Mouse (Mus musculus) limb, embryonic 10.5 days (tissue): ENCODE measurements around the gene Krt75. TPM values are rescaled to one million over a fixed set of nuclear protein-coding genes. Genes with fewer than 3 reads are reported as not detected.

ENCODE experiments used
- DNase-seq: peaks from one replicate; pipeline ENCODE4 v3.0.0-alpha.2; 2017; ENCODE audit warnings: low spot score
- H3K27ac ChIP-seq: fragments of 300-500 bp; sonication (generic); 2 replicates; pipeline ENCODE4 v1.5.1; 2016; ENCODE audit warnings: mild to moderate bottlenecking
- H3K27me3 ChIP-seq: fragments of 300-500 bp; sonication (generic); 2 replicates; pipeline ENCODE4 v1.6.1; 2016; ENCODE audit warnings: low read depth, mild to moderate bottlenecking; ENCODE audit not compliant: poor library complexity, severe bottlenecking
- H3K36me3 ChIP-seq: fragments of 300-500 bp; sonication (generic); 2 replicates; pipeline ENCODE4 v1.6.1; 2016; ENCODE audit warnings: mild to moderate bottlenecking, moderate library complexity
- H3K4me1 ChIP-seq: fragments of 300-500 bp; sonication (generic); 2 replicates; pipeline ENCODE4 v1.6.1; 2016
- H3K4me3 ChIP-seq: fragments of 300-500 bp; sonication (generic); 2 replicates; pipeline ENCODE4 v1.5.1; 2016; ENCODE audit warnings: mild to moderate bottlenecking, moderate library complexity
- H3K9me3 ChIP-seq: fragments of 300-500 bp; sonication (generic); replicated peaks from 2 replicates; pipeline ENCODE4 v1.6.1; 2016; ENCODE audit warnings: mild to moderate bottlenecking
- WGBS: fragments of 180-500 bp; shearing (Covaris S2); methylation state at CpG from one replicate; pipeline ENCODE4 v1.1.7; 2016; 5-methylcytosine and 5-hydroxymethylcytosine counted together
- polyA plus RNA-seq: library from polyadenylated mRNA; unstranded; fragments of >200 nt; fragmentation: Nextera tagmentation; extraction: Ambion mirVana; gene quantifications from 2 replicates; pipeline ENCODE4 v1.2.1, GENCODE M21; 2016

Krt75 gene
- polyA plus RNA-seq, result 0.04 and 0.10 TPM in 2 replicates

DNA sequence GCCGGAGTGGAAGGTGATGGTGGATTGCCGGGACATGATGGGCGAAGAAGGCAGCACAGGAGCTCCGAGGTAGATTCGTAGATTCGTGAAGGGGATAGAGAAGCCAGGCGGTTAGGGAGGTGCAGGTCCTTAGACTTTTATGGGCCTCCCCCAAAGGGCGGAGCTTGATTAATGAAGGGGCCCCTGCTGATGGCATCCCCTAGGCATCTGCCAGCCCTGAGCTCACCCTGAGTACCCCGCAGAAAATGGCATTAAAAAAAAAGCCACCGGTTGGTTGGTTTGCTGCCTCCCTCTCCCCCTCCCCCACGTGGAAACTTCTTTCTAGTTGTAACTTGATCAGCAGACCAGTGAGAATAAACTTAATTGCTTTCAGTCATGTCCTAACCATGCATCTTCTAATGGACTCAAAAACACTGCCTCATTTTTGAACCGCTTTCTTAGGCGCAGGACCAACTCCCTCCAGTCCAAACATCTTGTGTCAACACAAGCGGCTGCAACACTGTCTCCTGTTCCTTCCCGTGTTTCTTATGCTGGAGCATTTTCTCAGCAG is at the start of gene Krt75:
TSS of gene Krt75 (minus strand) at position 109 of the 550 bp plus-strand sequence.
- Histone ChIP-seq H3K27me3 (0 out of 2 replicates have a peak, but pooled peaks cover 3% of the 10 kb centered on the region), H3K4me1 (peaks cover 20% of the 10 kb centered on the region), H3K27ac (peak within 1 kb of the TSS; percentile 2; the same call in 1 of the 2 replicates), H3K4me3 (no peak within 1 kb of the TSS), H3K36me3 (no peaks in the 10 kb centered on the region), H3K9me3 (no peaks in the 10 kb centered on the region)
- DNase-seq, result no peak
- 72% methylated on average over 15 of the region's 15 CpGs for WGBS

DNA sequence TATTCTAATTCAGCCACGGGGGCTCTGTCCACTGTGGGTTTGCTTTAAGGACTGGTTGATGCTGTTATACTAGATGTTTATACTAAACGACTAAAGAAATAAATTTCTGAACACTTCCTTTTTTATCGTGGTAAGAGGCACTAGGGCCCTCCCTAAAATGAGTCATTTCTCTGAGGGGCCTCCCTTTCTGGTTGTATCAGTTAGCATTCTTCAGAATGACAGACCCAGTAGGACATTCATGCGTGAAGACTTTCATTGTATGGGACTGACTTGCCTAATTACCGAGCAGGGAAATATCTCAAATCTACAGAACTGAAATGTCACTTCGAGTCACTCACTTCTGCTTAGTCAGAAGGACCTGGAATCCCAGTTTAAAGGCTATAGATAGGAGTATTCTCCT is 25.4 kb upstream of the Krt75 start:
- 83% methylated on average over 6 of the region's 6 CpGs for WGBS
- H3K27me3 ChIP-seq, result no peaks in the 10 kb centered on the region
- no peak overlapping the region for H3K4me3 ChIP-seq
- no peak for DNase-seq
- H3K9me3 ChIP-seq, result no peaks in the 10 kb centered on the region
- H3K36me3 ChIP-seq, result no peaks in the 10 kb centered on the region
- no peak overlapping the region for H3K27ac ChIP-seq
- no peaks in the 10 kb centered on the region for H3K4me1 ChIP-seq

DNA sequence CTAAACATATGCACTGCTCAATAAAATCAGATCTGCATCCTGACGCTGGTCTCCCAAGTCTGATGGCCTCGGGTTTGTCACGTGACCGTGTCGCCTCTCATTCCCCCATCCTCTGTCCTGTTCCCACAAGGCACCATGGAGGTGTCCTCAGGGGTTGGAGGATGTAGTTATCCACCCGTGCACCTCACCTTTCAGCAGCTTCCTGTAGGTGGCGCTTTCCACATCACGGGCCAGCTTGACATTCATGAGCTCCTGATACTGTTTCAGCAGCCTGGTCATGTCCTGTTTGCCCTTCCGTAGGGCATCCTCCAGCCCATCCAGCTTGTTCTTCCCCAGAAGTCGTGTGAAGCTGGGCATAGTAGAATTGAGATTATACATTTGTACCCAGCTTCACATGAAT is 14.5 kb upstream of the Krt75 start:
- Histone ChIP-seq H3K4me3 (no peak overlapping the region), H3K27me3 (no peaks in the 10 kb centered on the region), H3K27ac (no peak overlapping the region), H3K9me3 (no peaks in the 10 kb centered on the region), H3K36me3 (no peaks in the 10 kb centered on the region), H3K4me1 (no peaks in the 10 kb centered on the region)
- WGBS, result 79% methylated on average over 10 of the region's 10 CpGs
- no peak for DNase-seq

DNA sequence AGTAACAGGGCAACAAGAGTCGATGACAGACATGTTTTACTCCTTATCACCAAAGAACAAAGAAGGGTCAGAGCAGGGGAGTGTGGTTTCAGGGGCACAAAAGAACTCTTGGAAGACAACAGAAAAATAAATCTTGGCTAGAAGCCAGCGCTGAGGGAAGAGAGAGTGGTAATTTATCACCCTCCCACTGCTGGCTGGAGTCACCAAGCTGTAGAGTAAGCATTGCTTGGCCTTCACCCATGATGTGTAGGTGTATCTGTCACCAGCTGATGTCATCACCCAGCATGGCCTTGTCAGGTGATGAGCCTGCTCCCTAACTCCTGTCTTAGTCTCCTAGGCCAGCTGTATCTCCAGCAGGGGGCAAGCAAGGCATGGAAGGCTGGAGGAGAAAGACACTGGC is 10.8 kb upstream of the Krt75 start:
- no peaks in the 10 kb centered on the region for H3K4me1 ChIP-seq
- H3K36me3 ChIP-seq, result no peaks in the 10 kb centered on the region
- H3K9me3 ChIP-seq, result no peaks in the 10 kb centered on the region
- no peaks in the 10 kb centered on the region for H3K27me3 ChIP-seq
- WGBS, result 54% methylated on average over 2 of the region's 2 CpGs
- no peak overlapping the region for H3K27ac ChIP-seq
- DNase-seq, result no peak
- H3K4me3 ChIP-seq, result no peak overlapping the region

DNA sequence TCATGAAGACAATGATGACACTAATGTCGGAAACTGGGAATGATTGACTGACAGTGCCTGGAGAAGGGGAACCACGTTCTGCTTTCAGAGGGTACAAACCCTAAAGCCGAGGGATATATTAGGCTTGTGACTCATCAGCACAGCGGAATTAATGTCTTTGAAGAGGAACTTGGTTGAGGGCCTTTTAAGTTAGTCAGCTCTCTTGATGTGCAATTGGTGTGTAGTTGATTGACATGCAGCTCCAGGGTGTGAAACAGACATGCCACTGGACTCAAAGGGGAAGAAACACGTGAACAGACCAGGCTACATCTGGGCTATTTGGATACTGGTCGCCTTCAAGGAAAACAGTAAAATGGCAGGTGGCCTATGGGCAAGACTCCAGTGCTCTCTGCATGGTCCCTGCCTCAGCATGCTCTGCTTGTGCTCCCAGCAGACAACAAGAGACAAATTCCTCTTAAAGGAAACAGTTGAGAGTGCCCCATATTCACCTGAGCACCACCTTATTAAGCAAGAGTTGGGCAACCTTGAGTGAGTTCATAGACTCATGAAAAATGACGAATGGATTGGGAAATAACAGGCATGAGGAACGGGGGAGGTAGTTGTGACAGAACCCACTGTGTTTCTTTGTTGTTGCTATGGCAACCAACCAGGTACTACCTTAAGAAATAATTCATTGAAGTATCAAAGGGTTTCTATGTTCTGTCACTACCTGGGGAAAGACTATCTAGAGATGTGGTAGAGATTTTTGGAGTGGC is 9.7 kb upstream of the Krt75 start:
- Histone ChIP-seq H3K36me3 (no peaks in the 10 kb centered on the region), H3K27me3 (no peaks in the 10 kb centered on the region), H3K4me1 (no peaks in the 10 kb centered on the region), H3K4me3 (no peak overlapping the region), H3K9me3 (no peaks in the 10 kb centered on the region), H3K27ac (no peak overlapping the region)
- WGBS, result 79% methylated on average over 8 of the region's 8 CpGs
- no peak for DNase-seq

DNA sequence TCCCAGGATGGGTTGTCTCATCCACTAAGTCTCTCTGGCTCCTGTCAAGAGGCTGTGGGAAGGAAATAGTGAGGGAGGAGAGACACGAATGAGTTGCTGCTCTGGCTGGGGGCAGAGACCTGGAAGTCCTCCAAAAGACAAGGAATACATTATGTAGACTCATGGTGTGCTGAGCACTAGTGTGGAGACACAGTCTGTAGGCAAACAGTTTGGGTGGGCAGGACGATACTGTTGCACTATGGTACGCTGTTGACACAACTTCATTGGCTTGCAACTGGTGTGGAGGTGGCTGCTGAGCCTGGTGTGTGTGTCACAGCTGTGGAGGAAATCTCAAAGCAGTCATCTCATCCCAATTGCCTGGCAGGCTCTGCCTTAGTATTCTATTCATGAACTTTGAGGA is 8.0 kb upstream of the Krt75 start:
- Histone ChIP-seq H3K9me3 (no peaks in the 10 kb centered on the region), H3K27ac (no peak overlapping the region), H3K36me3 (no peaks in the 10 kb centered on the region), H3K27me3 (no peaks in the 10 kb centered on the region), H3K4me3 (no peak overlapping the region), H3K4me1 (no peaks in the 10 kb centered on the region)
- WGBS, result 87% methylated on average over 3 of the region's 3 CpGs
- DNase-seq, result no peak

DNA sequence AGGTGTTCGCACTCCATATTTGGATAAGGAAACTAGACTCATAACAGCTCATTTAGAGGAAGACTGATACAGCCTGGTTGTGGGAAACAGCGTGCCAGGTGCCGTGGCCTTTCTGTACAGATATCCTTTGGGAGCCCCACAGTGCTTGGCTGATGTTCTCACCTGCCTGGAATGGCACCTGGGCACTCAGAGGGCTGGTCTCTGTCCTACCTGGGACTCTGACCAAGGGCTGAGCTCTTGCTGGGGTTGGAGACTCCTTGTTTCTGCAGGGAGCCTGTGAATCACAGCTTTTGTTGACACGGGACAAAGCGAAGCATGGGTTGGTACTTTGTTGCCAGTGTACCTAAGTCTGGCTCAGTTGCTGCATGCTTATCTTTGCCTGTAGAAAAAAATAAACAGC is 1.8 kb upstream of the Krt75 start:
- H3K27ac ChIP-seq, result no peak overlapping the region
- WGBS, result 88% methylated on average over 5 of the region's 5 CpGs
- no peak for DNase-seq

DNA sequence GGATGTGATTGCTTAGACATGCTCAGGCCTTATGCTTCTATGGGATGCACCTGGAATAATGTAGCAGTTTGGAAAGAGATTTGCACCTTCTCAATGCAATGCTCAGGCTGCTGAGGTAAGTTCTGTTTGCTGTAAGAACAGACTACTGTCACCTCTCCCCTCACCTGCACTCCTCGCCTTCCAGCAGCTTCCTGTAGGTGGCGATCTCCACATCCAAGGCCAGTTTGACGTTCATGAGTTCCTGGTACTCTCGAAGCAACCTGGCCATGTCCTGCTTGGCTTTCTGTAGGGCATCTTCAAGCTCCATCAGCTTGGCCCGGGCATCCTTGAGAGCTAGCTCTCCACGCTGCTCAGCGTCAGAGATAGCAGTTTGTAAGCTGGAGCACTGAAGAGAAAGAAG is 5.9 kb downstream of the Krt75 start:
- Histone ChIP-seq H3K9me3 (no peaks in the 10 kb centered on the region), H3K36me3 (no peaks in the 10 kb centered on the region), H3K4me1 (peaks cover 20% of the 10 kb centered on the region), H3K27ac (no peak overlapping the region), H3K4me3 (no peak overlapping the region), H3K27me3 (0 out of 2 replicates have a peak, but pooled peaks cover 3% of the 10 kb centered on the region)
- DNase-seq, result no peak
- 50% methylated on average over 7 of the region's 7 CpGs for WGBS

More for the DNA sequence above, 1.8 kb upstream of the Krt75 start:
- Histone ChIP-seq H3K27me3 (0 out of 2 replicates have a peak, but pooled peaks cover 3% of the 10 kb centered on the region), H3K4me3 (no peak overlapping the region), H3K9me3 (no peaks in the 10 kb centered on the region), H3K4me1 (peaks cover 17% of the 10 kb centered on the region), H3K36me3 (no peaks in the 10 kb centered on the region)

DNA sequence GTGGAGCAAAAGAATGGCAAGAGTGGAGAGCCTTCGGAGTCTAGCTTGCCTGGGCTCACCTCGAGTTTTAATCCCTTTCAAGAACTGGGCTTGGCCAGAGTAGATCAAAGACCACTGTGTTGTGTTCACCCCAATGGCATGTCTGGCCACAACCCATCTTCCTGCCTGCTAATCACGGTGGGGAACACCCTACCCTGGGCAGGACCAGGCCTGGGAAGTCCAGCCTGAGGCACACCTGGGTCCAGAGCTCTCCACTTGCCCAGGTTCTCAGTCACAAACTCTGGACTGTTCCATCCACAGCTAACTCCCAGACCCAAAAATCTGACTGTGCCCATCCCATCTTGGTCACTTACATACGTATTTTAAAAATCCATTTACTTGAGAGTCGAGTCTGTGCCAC is 10.9 kb downstream of the Krt75 start, which contains the start of gene Krt90:
TSS of gene Krt90 (minus strand) at position 101 of the 400 bp plus-strand sequence.
- H3K4me3 ChIP-seq, result no peak within 1 kb of the TSS
- DNase-seq, result no peak
- no peaks in the 10 kb centered on the region for H3K36me3 ChIP-seq
- no peaks in the 10 kb centered on the region for H3K9me3 ChIP-seq
- no peaks in the 10 kb centered on the region for H3K27me3 ChIP-seq
- H3K4me1 ChIP-seq, result peaks cover 24% of the 10 kb centered on the region
- 72% methylated on average over 5 of the region's 5 CpGs for WGBS
- H3K27ac ChIP-seq, result no peak within 1 kb of the TSS

DNA sequence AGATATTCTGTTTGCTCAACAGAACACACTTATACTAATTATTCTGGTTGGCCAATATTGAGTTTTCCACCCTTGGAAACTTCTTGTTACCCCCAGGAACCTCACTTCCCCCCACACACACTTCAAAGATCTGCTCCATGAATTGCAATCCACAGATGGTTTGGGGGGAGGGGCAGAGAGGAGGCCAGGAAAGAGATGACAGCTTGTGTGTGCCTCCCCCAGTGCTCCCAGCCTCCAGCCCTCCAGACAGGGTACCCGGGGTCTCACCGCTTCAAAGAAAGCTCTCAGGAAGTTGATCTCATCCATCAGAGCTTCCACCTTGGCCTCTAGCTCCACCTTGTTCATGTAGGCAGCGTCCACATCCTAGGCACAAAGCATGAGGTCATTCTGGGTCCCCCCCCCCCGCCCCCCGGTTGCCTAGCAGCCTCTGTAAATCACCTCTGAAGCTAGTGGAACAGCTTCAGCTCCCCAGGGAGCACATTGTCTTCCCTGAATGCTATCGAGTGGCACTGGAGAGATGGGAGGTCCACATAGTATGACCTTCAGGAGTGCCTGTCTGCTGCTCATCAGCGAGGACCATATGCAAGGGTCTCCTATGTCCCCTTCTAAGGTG is 15.6 kb downstream of the Krt75 start:
- H3K27ac ChIP-seq, result 0 out of 2 replicates have a peak overlapping the region, but pooled peaks have one; percentile 8
- WGBS, result 4% methylated on average over 7 of the region's 7 CpGs
- no peak for DNase-seq

DNA sequence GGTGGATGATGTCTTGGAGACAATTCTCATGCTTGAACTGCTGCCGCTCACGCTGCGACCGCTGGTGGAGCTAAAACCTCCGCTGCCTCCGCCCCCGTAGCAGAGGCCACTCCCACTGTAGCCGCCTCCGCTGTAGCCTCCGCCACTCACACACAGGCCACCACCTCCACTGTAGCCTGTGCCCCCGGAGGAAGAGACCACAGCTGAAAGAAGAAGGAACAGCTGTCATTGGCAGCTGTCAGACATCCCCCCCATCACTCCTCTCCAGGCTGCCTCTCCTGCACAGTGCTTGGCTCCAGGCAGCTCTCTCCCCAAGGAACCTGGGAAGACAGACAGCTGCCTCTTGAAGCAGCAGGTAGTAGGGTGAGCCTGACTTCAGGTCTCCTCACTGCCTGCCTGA is 20.5 kb downstream of the Krt75 start:
- Histone ChIP-seq H3K36me3 (no peaks in the 10 kb centered on the region), H3K27me3 (peaks cover 39% of the 10 kb centered on the region), H3K4me1 (peaks cover 16% of the 10 kb centered on the region), H3K27ac (no peak overlapping the region), H3K4me3 (0 out of 2 replicates have a peak overlapping the region, but pooled peaks have one; percentile 18), H3K9me3 (no peaks in the 10 kb centered on the region)
- WGBS, result 1% methylated on average over 11 of the region's 11 CpGs
- peak; percentile 57 for DNase-seq

More for the DNA sequence above, 15.6 kb downstream of the Krt75 start:
- Histone ChIP-seq H3K36me3 (no peaks in the 10 kb centered on the region), H3K9me3 (no peaks in the 10 kb centered on the region), H3K4me1 (peaks cover 16% of the 10 kb centered on the region), H3K27me3 (peaks cover 11% of the 10 kb centered on the region), H3K4me3 (no peak overlapping the region)

DNA sequence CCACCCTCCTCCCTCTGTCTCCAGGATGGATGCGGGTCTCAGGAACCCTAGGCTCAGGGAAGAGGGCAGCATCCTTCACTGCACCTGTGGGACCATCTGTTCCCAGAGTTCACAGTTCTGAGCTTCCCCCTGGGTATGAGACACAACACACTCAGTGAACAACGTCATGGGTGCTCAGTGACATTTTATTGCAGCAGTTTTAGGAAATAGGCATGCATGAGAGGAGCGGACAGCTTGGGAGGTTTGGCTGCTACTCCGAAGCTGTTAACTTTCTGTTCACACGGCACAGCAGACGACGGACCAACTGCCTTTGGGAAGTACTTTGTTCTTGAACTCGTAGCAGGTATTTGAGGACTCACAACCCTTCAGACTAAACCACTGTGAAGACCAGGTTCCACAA is 21.5 kb downstream of the Krt75 start:
- H3K27me3 ChIP-seq, result peaks cover 39% of the 10 kb centered on the region
- H3K27ac ChIP-seq, result no peak overlapping the region
- 81% methylated on average over 8 of the region's 8 CpGs for WGBS
- peaks cover 10% of the 10 kb centered on the region for H3K4me1 ChIP-seq
- no peak overlapping the region for H3K4me3 ChIP-seq
- no peak for DNase-seq
- H3K36me3 ChIP-seq, result no peaks in the 10 kb centered on the region
- H3K9me3 ChIP-seq, result no peaks in the 10 kb centered on the region

DNA sequence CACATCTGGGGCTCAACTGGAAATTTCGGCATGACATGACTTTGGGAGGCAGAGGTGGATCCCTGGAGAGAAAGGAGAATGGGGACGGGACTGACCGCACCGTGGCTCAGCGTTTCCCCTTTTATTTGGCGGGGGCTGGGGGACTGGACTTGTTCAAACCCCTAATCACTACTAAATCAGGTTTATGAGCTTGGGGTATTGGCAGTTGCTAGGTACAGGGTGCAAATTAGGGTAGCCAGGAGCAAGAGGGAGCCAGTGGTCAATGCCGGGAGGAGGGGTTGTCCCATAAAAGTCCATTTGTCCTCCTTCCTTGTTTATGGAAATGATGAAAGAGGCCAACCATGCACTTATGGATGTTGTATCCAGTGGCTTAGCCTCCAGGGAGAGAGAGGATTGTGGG is 23.1 kb downstream of the Krt75 start, which contains the start of gene Krt82:
TSS of gene Krt82 (minus strand) at position 101 of the 400 bp plus-strand sequence.
- Histone ChIP-seq H3K27me3 (peaks cover 39% of the 10 kb centered on the region), H3K4me1 (peaks cover 10% of the 10 kb centered on the region), H3K36me3 (no peaks in the 10 kb centered on the region), H3K4me3 (no peak within 1 kb of the TSS), H3K27ac (no peak within 1 kb of the TSS), H3K9me3 (no peaks in the 10 kb centered on the region)
- DNase-seq, result no peak
- 69% methylated on average over 7 of the region's 7 CpGs for WGBS
